Mouse (Mus musculus) heart, adult 2 months (tissue): Measurements from ENCODE around the gene Ptprd.

Experiments
- CTCF ChIP-seq: fragments of 200-600 bp; IDR thresholded peaks from 2 replicates; pipeline ENCODE4 v1.8.1; 2022; ENCODE audit warnings: antibody characterized with exemption, mild to moderate bottlenecking, moderate library complexity
- EP300 ChIP-seq: fragments of 200-500 bp; IDR thresholded peaks from 2 replicates; pipeline ENCODE4 v1.6.1; 2011; ENCODE audit warnings: low read depth, low read length, control low read depth; ENCODE audit not compliant: insufficient read depth
- POLR2A ChIP-seq: fragments of 200-500 bp; IDR thresholded peaks from 2 replicates; pipeline ENCODE4 v1.6.1; 2011; ENCODE audit warnings: mild to moderate bottlenecking, low read depth, low read length, control low read depth; ENCODE audit not compliant: insufficient read depth

DNA sequence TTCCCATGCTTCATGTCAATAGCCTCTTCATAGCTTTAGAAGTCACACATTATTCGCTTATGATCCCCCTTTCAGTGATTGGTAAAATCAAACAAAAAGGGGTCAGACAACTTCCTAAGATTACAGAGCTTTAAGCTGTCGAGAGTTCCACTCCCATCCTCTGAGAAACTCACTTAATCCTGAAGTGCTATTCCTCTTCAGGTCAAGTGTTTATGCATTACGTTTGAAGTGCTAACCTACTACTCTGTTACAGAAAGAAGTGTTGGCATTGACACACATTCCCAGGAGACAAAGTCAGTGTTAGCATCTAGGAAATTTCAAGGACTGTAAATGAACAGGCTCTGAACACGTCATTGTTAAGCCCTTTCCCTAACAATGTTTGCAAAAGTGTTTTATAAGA is 1550.0 kb downstream of the Ptprd start:
- TF ChIP-seq CTCF (no peak), POLR2A (no peak), EP300 (no peak)
